Mouse (Mus musculus): Measurements from ENCODE around the gene Hoxa9. TPM values are rescaled to one million over a fixed set of nuclear protein-coding genes. Genes with fewer than 3 reads are reported as not detected.

Hoxa9 gene
- polyA plus RNA-seq, 1 experiment = 0.52 TPM

DNA sequence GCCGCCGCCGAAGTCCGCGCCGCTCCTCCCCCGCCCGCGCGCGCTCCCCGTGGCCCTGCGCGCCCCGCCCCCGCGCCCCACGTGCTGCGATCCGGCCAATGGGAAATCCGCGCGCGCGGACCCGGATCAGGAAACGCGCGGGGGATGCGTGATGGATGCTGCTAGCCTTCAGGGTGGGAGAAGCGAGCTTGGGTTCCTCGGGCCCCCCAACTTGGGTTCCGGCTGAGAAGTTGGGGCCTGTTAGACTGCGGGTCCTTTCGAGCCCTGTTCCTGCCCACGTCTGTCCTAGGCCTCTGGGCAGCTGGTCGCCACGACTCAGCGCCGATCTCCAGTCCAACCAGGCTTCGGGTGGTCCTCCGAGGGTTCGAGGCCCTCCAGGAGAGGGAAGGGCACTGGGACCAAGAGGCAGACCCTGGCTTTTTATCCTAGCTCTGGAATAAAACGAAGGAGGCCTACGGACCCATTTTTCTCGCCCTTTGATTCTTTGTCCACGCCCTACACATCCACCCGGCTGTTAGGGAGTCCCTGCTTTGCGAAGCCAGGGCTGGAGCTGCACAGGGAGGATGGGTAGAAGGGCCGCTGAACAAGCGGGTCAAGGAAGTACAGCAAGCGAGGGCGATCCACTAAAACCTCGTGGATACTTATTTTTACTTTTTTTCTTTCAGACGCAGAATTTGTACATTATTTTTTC lies 38.9 kb downstream of the Hoxa9 start:
- no peaks in the 10 kb centered on the region for H3K27me3 ChIP-seq (ENCODE audit: control insufficient read depth, insufficient read depth, low read length)
- H3K36me3 ChIP-seq (ENCODE audit: control insufficient read depth, insufficient read depth, low read length) = no peaks in the 10 kb centered on the region
- peak overlapping the region; percentile 69 for H3K27ac ChIP-seq (ENCODE audit: control insufficient read depth, insufficient read depth, low read depth, low read length)
- H3K4me3 ChIP-seq (ENCODE audit: control insufficient read depth, low read depth, low read length) = peak overlapping the region; percentile 96
- peak; percentile 45; the same call in 1 of the 2 replicates for TF ChIP-seq POLR2A (IDR thresholded peaks at IDR 0.05; ENCODE audit: control insufficient read depth, low read depth, low read length)
- no peak for TF ChIP-seq CTCF (IDR thresholded peaks at IDR 0.05; ENCODE audit: control insufficient read depth, insufficient read depth, insufficient replicate concordance, low read depth, low read length)
- H3K4me1 ChIP-seq (ENCODE audit: control insufficient read depth, insufficient read depth, low read length) = peaks cover 10% of the 10 kb centered on the region

DNA sequence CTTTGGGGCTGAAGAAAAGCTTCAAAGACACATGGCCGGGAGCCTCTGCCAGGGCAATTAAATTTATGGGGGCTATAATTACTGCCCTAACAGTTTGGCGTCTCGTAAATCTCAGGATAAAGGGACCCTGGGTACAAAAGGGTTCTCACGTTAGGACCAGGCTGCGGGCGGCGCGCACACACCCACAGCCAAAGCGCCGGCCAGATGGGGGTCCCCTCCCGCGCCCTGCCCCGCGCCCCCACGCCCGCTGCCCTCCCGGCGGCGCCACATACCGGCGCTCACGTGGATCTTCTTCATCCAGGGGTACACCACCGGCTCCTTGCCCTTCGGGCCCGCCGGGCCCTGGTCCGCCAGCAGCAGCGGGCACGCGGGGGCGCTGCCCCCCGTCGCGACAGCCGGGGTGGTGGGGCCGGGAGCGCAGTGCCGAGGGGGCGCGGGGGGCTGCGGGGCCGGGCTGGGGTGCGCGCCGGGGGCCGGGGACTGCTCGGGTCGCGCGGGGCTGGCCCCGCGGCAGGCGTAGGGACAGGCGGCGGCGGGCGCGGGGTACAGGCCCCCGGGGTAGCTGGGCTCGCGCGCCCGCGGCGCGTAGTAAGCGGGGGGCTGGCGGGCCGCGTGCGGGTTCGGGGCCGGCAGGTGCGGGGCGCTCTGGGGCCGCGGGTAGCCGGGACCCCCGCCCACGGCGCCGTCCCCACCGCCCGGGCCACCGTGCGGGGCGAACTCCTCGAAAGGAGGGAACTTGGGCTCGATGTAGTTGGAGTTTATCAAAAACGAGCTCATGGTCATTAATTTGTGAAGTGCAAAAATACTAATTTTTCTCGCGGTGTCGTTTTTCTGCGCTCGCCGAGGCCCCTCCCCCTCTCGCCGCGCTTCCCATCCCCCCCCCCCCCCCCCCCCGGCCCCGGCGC lies 39.7 kb downstream of the Hoxa9 start, which contains the start of gene Hoxa4:
TSS of gene Hoxa4 (minus strand) at position 848 of the 905 bp plus-strand sequence.
- TF ChIP-seq POLR2A (IDR thresholded peaks at IDR 0.05; ENCODE audit: control insufficient read depth, low read depth, low read length) = no peak
- Histone ChIP-seq H3K27me3 (ENCODE audit: control insufficient read depth, insufficient read depth, low read length) (no peaks in the 10 kb centered on the region), H3K27ac (ENCODE audit: control insufficient read depth, insufficient read depth, low read depth, low read length) (peak within 1 kb of the TSS; percentile 69), H3K36me3 (ENCODE audit: control insufficient read depth, insufficient read depth, low read length) (no peaks in the 10 kb centered on the region), H3K4me1 (ENCODE audit: control insufficient read depth, insufficient read depth, low read length) (peaks cover 10% of the 10 kb centered on the region), H3K4me3 (ENCODE audit: control insufficient read depth, low read depth, low read length) (peak within 1 kb of the TSS; percentile 96)

GRCm38 (mm10) chr6:52190410-52190809 lies 40.5 kb downstream of the Hoxa9 start:
- H3K4me1 ChIP-seq (ENCODE audit: control insufficient read depth, insufficient read depth, low read length) = peaks cover 11% of the 10 kb centered on the region
- no peaks in the 10 kb centered on the region for H3K27me3 ChIP-seq (ENCODE audit: control insufficient read depth, insufficient read depth, low read length)
- H3K4me3 ChIP-seq (ENCODE audit: control insufficient read depth, low read depth, low read length) = peak overlapping the region; percentile 87
- H3K36me3 ChIP-seq (ENCODE audit: control insufficient read depth, insufficient read depth, low read length) = no peaks in the 10 kb centered on the region
- TF ChIP-seq POLR2A (IDR thresholded peaks at IDR 0.05; ENCODE audit: control insufficient read depth, low read depth, low read length) (no peak), CTCF (IDR thresholded peaks at IDR 0.05; ENCODE audit: control insufficient read depth, insufficient read depth, insufficient replicate concordance, low read depth, low read length) (no peak)
- peak overlapping the region; percentile 58 for H3K27ac ChIP-seq (ENCODE audit: control insufficient read depth, insufficient read depth, low read depth, low read length)

DNA sequence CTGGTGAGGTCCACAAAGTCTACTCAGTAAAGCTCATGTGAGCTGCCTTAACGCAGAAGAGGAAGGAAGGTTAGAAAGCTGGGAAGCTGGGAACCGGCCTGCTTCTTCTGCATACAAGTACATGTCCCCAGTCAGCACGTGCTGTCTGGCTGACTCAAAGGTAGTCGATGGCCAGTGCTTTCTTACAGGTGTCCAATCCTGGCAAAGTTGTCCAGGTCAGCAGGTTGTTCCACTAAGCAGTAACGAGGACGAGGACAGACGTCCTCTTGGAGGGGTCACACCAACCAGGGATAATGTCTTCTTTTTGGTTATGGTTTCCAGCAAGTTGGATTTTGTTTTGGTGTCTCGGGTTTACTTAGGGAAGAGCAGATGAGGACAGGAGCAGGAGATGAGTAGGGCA lies 41.0 kb downstream of the Hoxa9 start:
- no peaks in the 10 kb centered on the region for H3K27me3 ChIP-seq (ENCODE audit: control insufficient read depth, insufficient read depth, low read length)
- no peak overlapping the region; the same call in 1 of the 2 replicates for H3K4me3 ChIP-seq (ENCODE audit: control insufficient read depth, low read depth, low read length)
- H3K36me3 ChIP-seq (ENCODE audit: control insufficient read depth, insufficient read depth, low read length) = no peaks in the 10 kb centered on the region
- peak overlapping the region; percentile 58 for H3K27ac ChIP-seq (ENCODE audit: control insufficient read depth, insufficient read depth, low read depth, low read length)
- TF ChIP-seq POLR2A (IDR thresholded peaks at IDR 0.05; ENCODE audit: control insufficient read depth, low read depth, low read length) (no peak), CTCF (IDR thresholded peaks at IDR 0.05; ENCODE audit: control insufficient read depth, insufficient read depth, insufficient replicate concordance, low read depth, low read length) (no peak)
- peaks cover 13% of the 10 kb centered on the region for H3K4me1 ChIP-seq (ENCODE audit: control insufficient read depth, insufficient read depth, low read length)

DNA sequence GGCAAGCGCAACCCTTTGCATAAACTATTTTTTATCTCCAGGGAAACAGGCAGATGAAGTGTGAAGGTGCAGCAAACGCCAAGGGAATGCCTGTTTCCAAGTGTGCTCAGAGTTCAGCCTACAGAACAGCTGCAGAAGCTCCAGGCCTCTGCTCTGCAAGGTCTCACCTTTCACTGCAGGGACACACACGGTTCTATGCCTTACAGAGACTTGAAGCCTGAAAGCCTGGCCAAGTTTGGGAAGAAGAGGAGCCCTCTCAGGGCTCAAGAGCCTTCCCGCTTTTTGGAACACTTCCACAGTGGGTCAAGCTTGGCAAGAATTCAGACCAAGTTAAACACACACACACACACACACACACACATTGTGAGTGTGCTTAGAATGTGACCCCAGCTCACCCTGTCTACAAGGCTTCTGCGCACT lies 41.7 kb downstream of the Hoxa9 start:
- H3K27me3 ChIP-seq (ENCODE audit: control insufficient read depth, insufficient read depth, low read length) = no peaks in the 10 kb centered on the region
- no peak for TF ChIP-seq POLR2A (IDR thresholded peaks at IDR 0.05; ENCODE audit: control insufficient read depth, low read depth, low read length)
- no peak for TF ChIP-seq CTCF (IDR thresholded peaks at IDR 0.05; ENCODE audit: control insufficient read depth, insufficient read depth, insufficient replicate concordance, low read depth, low read length)
- H3K4me1 ChIP-seq (ENCODE audit: control insufficient read depth, insufficient read depth, low read length) = peaks cover 13% of the 10 kb centered on the region
- H3K36me3 ChIP-seq (ENCODE audit: control insufficient read depth, insufficient read depth, low read length) = no peaks in the 10 kb centered on the region
- no peak overlapping the region for H3K4me3 ChIP-seq (ENCODE audit: control insufficient read depth, low read depth, low read length)
- no peak overlapping the region for H3K27ac ChIP-seq (ENCODE audit: control insufficient read depth, insufficient read depth, low read depth, low read length)

GRCm38 (mm10) chr6:52186500-52186899 lies 44.4 kb downstream of the Hoxa9 start:
- Histone ChIP-seq H3K4me3 (ENCODE audit: control insufficient read depth, low read depth, low read length) (no peak overlapping the region), H3K4me1 (ENCODE audit: control insufficient read depth, insufficient read depth, low read length) (peaks cover 6% of the 10 kb centered on the region), H3K27me3 (ENCODE audit: control insufficient read depth, insufficient read depth, low read length) (no peaks in the 10 kb centered on the region), H3K36me3 (ENCODE audit: control insufficient read depth, insufficient read depth, low read length) (no peaks in the 10 kb centered on the region), H3K27ac (ENCODE audit: control insufficient read depth, insufficient read depth, low read depth, low read length) (no peak overlapping the region)
- no peak for TF ChIP-seq POLR2A (IDR thresholded peaks at IDR 0.05; ENCODE audit: control insufficient read depth, low read depth, low read length)
- TF ChIP-seq CTCF (IDR thresholded peaks at IDR 0.05; ENCODE audit: control insufficient read depth, insufficient read depth, insufficient replicate concordance, low read depth, low read length) = no peak

DNA sequence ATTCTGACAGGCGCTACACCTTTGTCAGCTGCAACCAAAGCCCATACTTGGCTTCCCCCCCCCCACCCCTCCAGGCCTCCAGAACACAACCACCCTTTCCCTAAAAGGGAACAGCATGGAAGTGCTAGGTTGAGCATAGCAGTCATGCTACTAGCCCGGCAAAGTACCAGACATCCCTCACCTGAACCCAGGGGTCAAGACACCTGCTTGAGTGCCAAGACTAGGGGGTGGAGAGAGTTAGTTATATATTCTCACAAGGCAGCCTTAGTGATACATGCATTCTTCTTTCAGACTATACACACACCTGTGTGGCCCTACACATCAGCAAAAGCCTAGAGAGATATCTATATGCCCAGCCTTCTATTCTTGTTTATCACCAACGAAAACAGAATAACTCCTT lies 45.1 kb downstream of the Hoxa9 start:
- H3K27ac ChIP-seq (ENCODE audit: control insufficient read depth, insufficient read depth, low read depth, low read length) = no peak overlapping the region
- no peak overlapping the region for H3K4me3 ChIP-seq (ENCODE audit: control insufficient read depth, low read depth, low read length)
- H3K4me1 ChIP-seq (ENCODE audit: control insufficient read depth, insufficient read depth, low read length) = peaks cover 6% of the 10 kb centered on the region
- no peaks in the 10 kb centered on the region for H3K36me3 ChIP-seq (ENCODE audit: control insufficient read depth, insufficient read depth, low read length)
- TF ChIP-seq POLR2A (IDR thresholded peaks at IDR 0.05; ENCODE audit: control insufficient read depth, low read depth, low read length) (no peak), CTCF (IDR thresholded peaks at IDR 0.05; ENCODE audit: control insufficient read depth, insufficient read depth, insufficient replicate concordance, low read depth, low read length) (no peak)
- H3K27me3 ChIP-seq (ENCODE audit: control insufficient read depth, insufficient read depth, low read length) = no peaks in the 10 kb centered on the region

All from testis, adult 2 months (tissue).